Mouse (Mus musculus): ENCODE results near the gene Cpox.

DNA sequence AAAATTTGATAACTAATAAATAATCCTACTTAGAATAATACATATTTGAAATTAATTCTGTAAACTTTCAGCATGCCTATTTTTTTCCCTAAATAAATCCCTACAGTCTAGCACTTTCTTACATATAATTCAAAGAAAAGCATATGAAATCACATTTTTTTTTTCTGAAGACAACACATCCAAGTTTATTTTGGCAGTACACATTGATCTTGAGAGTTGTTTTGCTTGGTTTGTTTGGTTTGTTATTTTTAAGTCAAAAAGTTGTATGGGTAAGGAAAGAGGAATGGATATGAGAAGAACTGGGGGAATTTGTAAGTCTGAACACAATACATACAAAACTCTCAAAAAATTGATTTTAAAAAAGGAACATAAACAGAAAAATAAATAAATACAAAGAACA, 14.3 kb upstream of the Cpox start:
- TF ChIP-seq POLR2A (IDR thresholded peaks at IDR 0.05; ENCODE audit: borderline replicate concordance, extremely low read depth, insufficient read depth, insufficient read length, poor library complexity, severe bottlenecking) (no peak), CTCF (IDR thresholded peaks at IDR 0.05; ENCODE audit: borderline replicate concordance, extremely low read depth, insufficient read depth, insufficient read length) (no peak)
